Mouse (Mus musculus): ENCODE measurements around the gene Tnc. TPM values are rescaled to one million over a fixed set of nuclear protein-coding genes. Genes with fewer than 3 reads are reported as not detected.
"Not testable (repeated sequence)": the region's sequence is repeated elsewhere in the genome, so short reads cannot be mapped to it uniquely, and the experiment has no call there.

The Tnc gene
- polyA plus RNA-seq, 1 experiment from 2014 or later, result 53.7 TPM

DNA sequence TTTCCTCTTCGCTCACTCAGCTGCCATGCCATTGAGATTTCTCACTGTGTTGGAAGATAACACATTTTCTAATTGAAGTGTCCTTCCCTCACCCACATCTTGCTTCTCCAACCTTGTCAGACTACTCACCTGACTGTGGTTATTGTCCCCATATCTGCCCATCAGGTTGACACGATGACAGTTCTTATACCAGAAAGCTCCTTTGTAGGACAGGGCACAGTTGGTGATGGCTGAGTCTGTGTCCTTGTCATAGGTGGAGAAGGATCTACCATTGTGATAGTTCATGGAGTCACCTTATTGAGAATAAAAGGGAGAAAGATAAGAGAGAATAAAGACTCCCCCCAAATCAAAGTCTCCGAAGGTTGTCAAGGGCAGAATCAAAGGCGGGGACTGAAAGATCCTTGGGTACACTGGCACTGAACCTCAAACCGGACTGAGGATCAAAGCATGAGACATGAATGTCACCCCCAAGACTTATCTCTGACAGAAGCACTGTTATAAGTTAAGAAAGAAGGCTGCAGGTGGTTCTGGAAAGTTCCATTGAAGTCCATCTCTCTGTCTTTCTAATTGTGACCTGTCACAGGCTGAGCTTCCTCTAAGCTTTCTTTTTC is 84.9 kb downstream of the Tnc start:
- 93% methylated on average over 5 of the region's 5 CpGs for WGBS
- H3K27ac ChIP-seq, result no peak overlapping the region
- no peaks in the 10 kb centered on the region for H3K4me1 ChIP-seq
- no peak overlapping the region for H3K4me2 ChIP-seq (replicated peaks)
- H3K4me3 ChIP-seq, result no peak overlapping the region
- H3K9me3 ChIP-seq, result no peaks in the 10 kb centered on the region
- no peaks in the 10 kb centered on the region for H3K27me3 ChIP-seq
- ATAC-seq (ENCODE audit: insufficient number of reproducible peaks, insufficient read depth, low FRiP score, low TSS enrichment), result no peak
- H3K9ac ChIP-seq, result no peak overlapping the region
- peaks cover 9% of the 10 kb centered on the region; the same call in 1 of the 2 replicates for H3K36me3 ChIP-seq

DNA sequence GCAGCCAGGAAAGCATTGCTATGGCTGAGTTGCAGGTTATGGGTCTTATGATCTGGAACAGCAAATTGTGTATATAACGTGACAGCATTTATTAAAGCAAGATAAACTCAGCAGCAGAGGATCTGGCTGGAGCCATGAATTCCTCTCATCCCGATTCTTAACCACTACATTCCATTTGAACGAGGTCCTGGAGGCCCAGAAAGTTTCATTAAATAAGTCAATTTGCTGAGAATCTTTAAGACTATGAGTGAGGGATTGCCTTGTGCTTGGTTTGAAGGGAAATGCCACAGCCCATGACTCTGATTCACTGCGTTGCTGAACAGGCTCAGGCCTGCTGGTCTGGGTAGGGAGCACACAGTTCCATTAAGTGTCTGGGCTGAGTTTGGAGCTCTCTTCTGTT is 88.2 kb downstream of the Tnc start:
- H3K27me3 ChIP-seq, result no peaks in the 10 kb centered on the region
- no peak overlapping the region for H3K4me3 ChIP-seq
- H3K9me3 ChIP-seq, result no peaks in the 10 kb centered on the region
- no peaks in the 10 kb centered on the region for H3K4me1 ChIP-seq
- ATAC-seq (ENCODE audit: insufficient number of reproducible peaks, insufficient read depth, low FRiP score, low TSS enrichment), result no peak
- H3K36me3 ChIP-seq, result no peaks in the 10 kb centered on the region
- WGBS, result 79% methylated on average over 4 of the region's 4 CpGs
- H3K4me2 ChIP-seq (replicated peaks), result no peak overlapping the region
- no peak overlapping the region; the same call in 1 of the 2 replicates for H3K27ac ChIP-seq
- no peak overlapping the region for H3K9ac ChIP-seq

DNA sequence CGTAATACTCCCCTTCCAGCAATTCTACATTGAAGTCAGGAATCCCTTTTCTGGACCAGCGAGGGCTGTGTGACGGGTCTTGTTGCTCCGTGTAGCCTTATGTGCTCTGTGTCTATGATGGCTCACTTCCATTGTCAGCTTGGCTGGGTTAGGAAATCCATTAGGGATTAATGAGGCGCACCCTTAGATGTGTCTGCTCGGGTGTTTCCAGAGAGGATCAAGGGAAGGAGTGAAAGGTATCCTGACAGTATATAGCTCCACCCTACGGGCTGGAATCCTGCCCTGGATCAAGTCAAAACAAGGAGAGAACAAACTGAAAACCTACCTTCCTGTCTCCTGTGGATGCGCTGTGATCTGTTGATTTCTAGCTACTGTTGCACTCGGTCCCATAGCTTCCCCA is 96.8 kb downstream of the Tnc start:
- no peak overlapping the region for H3K4me3 ChIP-seq
- H3K4me1 ChIP-seq, result no peaks in the 10 kb centered on the region
- H3K9me3 ChIP-seq, result no peaks in the 10 kb centered on the region
- ATAC-seq (ENCODE audit: insufficient number of reproducible peaks, insufficient read depth, low FRiP score, low TSS enrichment), result no peak
- 86% methylated on average over 9 of the region's 9 CpGs for WGBS
- no peak overlapping the region for H3K4me2 ChIP-seq (replicated peaks)
- no peak overlapping the region for H3K9ac ChIP-seq
- H3K36me3 ChIP-seq, result no peaks in the 10 kb centered on the region
- H3K27me3 ChIP-seq, result no peaks in the 10 kb centered on the region
- no peak overlapping the region for H3K27ac ChIP-seq

DNA sequence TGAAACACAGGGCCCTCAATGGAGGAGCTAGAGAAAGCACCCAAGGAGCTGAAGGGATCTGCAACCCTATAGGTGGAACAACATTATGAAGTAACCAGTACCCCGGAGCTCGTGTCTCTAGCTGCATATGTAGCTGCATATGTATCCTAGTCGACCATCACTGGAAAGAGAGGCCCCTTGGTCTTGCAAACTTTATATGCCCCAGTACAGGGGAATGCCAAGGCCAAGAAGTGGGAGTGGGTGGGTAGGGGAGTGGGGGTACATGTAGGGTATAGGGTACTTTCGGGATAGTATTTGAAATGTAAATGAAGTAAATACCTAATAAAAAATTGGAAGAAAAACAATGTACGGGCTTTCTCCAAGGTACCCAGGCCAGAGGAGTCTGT is 98.1 kb downstream of the Tnc start:
- ATAC-seq (ENCODE audit: insufficient number of reproducible peaks, insufficient read depth, low FRiP score, low TSS enrichment); H3K9ac ChIP-seq; H3K27me3 ChIP-seq; H3K4me3 ChIP-seq; H3K36me3 ChIP-seq; H3K4me1 ChIP-seq; H3K27ac ChIP-seq; H3K4me2 ChIP-seq (replicated peaks); H3K9me3 ChIP-seq: not testable (repeated sequence)
- WGBS, result 92% methylated on average over 5 of the region's 5 CpGs

DNA sequence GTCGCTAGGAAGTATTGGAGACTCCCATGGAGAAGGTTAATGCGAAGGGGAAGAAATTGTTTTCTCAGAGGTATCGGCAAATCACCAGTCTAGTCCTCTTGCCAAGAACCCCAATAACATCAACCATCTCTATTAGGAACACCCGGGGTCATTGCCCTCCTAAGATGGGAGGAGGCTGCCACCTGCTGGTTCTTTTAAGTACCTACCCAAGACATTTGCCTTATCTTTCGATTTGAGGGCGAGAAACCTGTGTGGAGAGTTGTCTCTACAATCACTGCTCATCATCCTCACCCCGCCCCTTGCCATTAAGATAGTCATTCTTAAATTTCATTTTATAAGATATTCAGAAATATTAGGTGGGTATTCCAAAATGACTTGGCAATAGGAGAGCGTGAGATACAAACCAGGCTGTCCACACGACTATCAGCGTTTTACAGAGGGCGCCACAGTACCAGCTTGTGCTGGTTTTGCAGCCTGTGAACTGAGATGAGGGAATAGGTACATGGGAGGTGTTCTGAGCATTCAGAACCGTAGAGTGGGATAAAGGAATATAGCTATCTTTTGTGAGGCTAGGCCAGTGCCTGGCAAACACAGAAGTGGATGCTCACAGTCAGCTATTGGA is 98.6 kb downstream of the Tnc start:
- WGBS, result 40% methylated on average over 12 of the region's 12 CpGs
- Histone ChIP-seq H3K4me2 (replicated peaks) (no peak overlapping the region), H3K4me3 (no peak overlapping the region), H3K9ac (no peak overlapping the region), H3K4me1 (no peaks in the 10 kb centered on the region), H3K27ac (no peak overlapping the region), H3K9me3 (no peaks in the 10 kb centered on the region), H3K27me3 (no peaks in the 10 kb centered on the region), H3K36me3 (no peaks in the 10 kb centered on the region)
- ATAC-seq (ENCODE audit: insufficient number of reproducible peaks, insufficient read depth, low FRiP score, low TSS enrichment), result no peak

DNA sequence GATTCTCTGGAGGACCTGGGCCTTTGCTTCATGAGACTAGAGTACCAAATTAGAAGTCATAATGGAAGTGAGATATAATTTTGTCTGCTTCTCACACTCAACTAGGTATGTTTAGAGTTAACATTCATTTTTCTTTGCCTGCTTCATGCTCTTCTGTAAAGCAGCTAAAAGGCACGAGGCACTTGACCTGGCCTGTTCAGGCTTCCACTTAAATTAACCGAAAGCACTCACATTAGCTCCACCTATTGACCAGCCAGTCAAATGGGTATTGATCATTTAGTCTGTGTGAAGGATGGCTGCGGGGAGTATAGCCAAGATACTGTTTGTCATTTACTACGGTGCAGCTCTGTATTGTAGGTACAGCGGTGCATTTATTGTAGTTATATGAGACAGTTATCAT is 103.0 kb downstream of the Tnc start:
- no peak for ATAC-seq (ENCODE audit: insufficient number of reproducible peaks, insufficient read depth, low FRiP score, low TSS enrichment)
- H3K4me2 ChIP-seq (replicated peaks), result no peak overlapping the region
- 74% methylated on average over 5 of the region's 5 CpGs for WGBS

DNA sequence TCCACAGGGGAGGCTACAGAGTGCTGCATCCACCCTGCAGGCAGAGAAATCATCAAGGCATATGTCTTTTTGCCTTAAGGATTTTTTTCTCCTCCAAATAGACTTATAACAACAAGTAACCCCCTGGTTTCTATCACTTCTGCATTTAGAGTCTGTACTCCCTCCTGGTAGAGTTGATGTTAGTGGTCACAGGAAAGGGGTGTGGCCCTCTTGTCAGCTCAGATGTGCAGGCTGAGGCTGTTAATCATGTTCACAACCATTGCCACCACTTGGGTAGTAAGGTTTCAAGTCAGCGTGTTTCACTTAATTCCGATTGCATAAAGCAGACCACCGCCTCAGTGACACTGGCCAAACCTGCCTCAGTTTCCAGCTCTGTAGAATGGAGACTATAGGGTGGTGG is 103.9 kb downstream of the Tnc start:
- no peak for ATAC-seq (ENCODE audit: insufficient number of reproducible peaks, insufficient read depth, low FRiP score, low TSS enrichment)
- Histone ChIP-seq H3K4me1 (no peaks in the 10 kb centered on the region), H3K9me3 (no peaks in the 10 kb centered on the region), H3K27me3 (no peaks in the 10 kb centered on the region), H3K27ac (no peak overlapping the region), H3K4me3 (no peak overlapping the region), H3K36me3 (no peaks in the 10 kb centered on the region), H3K9ac (no peak overlapping the region), H3K4me2 (replicated peaks) (no peak overlapping the region)
- 96% methylated on average over 3 of the region's 3 CpGs for WGBS

More for the DNA sequence above, 103.0 kb downstream of the Tnc start:
- Histone ChIP-seq H3K4me1 (no peaks in the 10 kb centered on the region), H3K27me3 (no peaks in the 10 kb centered on the region), H3K36me3 (no peaks in the 10 kb centered on the region), H3K9ac (no peak overlapping the region), H3K4me3 (no peak overlapping the region), H3K27ac (no peak overlapping the region), H3K9me3 (no peaks in the 10 kb centered on the region)

DNA sequence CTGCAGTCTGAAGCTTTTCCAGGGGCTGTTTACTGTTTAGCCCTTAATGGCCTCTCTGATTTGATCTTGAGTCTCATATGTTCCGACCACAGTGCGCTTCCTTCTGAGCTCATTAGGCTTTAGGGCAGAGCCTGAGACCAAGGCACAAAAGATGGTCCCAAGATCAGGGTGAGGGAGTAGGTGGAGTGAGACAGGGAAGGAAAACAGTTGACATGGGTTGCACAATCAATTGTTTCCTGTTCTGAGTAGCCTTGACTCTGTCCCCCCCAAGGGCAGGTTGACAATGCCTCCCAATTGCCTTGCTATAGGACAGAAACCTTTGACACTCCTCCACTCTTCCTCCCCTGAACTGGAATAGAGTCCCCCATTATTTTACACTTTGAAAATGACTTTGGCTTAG is 105.4 kb downstream of the Tnc start:
- Histone ChIP-seq H3K4me1 (no peaks in the 10 kb centered on the region), H3K27ac (no peak overlapping the region), H3K27me3 (no peaks in the 10 kb centered on the region), H3K9ac (no peak overlapping the region), H3K4me2 (replicated peaks) (no peak overlapping the region), H3K4me3 (no peak overlapping the region), H3K36me3 (no peaks in the 10 kb centered on the region), H3K9me3 (no peaks in the 10 kb centered on the region)
- ATAC-seq (ENCODE audit: insufficient number of reproducible peaks, insufficient read depth, low FRiP score, low TSS enrichment), result no peak
- 97% methylated on average over 2 of the region's 2 CpGs for WGBS

DNA sequence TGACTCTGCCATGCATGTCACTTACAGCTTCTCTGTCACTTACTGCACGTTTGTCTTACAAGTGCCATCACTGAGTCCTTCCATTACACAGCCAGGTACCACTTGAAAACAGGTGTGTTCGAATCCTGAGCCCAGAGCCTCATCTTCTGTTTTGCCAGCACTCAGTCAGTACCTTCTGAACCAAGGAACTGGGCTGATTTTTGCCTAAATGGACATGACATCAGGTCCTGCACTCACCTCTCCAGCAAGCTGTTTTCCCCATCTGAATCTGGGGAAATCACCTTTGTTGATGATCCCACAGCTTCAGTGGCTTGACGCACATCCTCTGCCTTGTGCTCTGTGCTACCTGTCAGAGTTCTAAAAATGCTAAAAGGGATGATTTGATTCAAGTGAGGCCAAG is 107.4 kb downstream of the Tnc start:
- Histone ChIP-seq H3K4me3 (no peak overlapping the region), H3K4me2 (replicated peaks) (no peak overlapping the region), H3K27me3 (no peaks in the 10 kb centered on the region), H3K4me1 (no peaks in the 10 kb centered on the region), H3K36me3 (no peaks in the 10 kb centered on the region), H3K9me3 (no peaks in the 10 kb centered on the region), H3K9ac (no peak overlapping the region), H3K27ac (no peak overlapping the region)
- no peak for ATAC-seq (ENCODE audit: insufficient number of reproducible peaks, insufficient read depth, low FRiP score, low TSS enrichment)
- WGBS, result 74% methylated on average over 3 of the region's 3 CpGs

DNA sequence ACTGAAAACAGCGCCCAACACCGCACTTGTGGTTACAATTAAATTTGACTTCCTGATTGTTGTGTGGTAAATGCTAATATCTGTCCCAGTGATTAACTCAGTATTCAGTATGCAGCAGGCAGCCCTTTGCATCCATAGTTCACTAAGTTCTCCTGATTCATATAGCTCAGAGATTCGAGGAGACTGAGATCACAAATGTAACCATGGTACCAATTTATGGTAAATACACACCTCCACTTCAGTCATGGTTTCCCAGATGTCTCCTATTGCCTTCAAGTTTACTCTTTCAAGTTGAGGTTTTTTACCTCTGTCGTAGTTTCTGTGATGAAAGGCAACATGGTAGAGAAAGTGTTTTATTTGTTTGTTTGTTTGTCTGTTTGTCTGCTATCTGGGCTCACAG is 110.9 kb downstream of the Tnc start:
- 81% methylated on average over 4 of the region's 4 CpGs for WGBS
- Histone ChIP-seq H3K27me3 (no peaks in the 10 kb centered on the region), H3K4me3 (no peak overlapping the region), H3K27ac (no peak overlapping the region), H3K9ac (no peak overlapping the region), H3K9me3 (0 out of 2 replicates have a peak, but pooled peaks cover 5% of the 10 kb centered on the region), H3K4me1 (no peaks in the 10 kb centered on the region), H3K4me2 (replicated peaks) (no peak overlapping the region), H3K36me3 (no peaks in the 10 kb centered on the region)
- no peak for ATAC-seq (ENCODE audit: insufficient number of reproducible peaks, insufficient read depth, low FRiP score, low TSS enrichment)

DNA sequence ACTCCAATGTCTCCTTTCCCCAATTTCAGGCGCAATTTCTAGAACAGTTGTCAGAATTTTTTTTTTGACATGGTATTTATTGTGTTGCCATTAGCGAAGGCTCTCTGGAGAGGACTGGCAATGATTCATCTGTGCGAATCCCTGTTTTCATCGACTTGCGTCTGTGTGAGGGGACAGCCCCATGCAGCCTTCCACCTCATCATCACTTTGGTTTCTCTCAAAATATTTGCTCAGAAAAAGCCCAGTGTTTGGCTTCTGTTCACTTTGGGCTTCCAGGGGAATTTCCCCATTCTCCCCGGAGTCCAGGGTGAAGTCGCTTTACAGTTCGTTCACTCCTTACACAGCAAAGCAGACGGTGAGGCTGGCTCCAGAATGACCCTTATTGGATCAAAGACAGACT is 111.5 kb downstream of the Tnc start:
- Histone ChIP-seq H3K4me3 (no peak overlapping the region), H3K9ac (no peak overlapping the region), H3K9me3 (0 out of 2 replicates have a peak, but pooled peaks cover 5% of the 10 kb centered on the region), H3K4me2 (replicated peaks) (no peak overlapping the region), H3K27me3 (no peaks in the 10 kb centered on the region), H3K27ac (no peak overlapping the region), H3K4me1 (no peaks in the 10 kb centered on the region), H3K36me3 (no peaks in the 10 kb centered on the region)
- no peak for ATAC-seq (ENCODE audit: insufficient number of reproducible peaks, insufficient read depth, low FRiP score, low TSS enrichment)
- 81% methylated on average over 9 of the region's 9 CpGs for WGBS

DNA sequence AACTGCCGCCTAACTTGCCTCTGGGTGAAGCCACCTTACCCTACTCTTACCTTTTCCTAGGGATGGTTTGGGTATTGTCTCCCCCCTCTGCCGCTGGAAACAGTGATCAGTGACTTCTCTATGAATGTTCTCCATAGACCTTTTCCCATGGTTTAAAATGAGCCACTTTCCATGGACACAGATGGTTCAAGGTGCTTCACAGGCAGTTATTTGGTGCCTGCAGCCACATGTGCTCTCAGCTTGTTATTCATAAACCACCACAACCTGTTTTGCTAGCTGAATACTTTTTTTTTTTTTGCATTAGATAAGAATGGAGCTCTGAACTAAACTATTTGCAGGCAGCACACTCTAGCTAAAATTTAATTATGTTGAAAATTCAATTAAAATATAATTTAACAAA is 116.0 kb downstream of the Tnc start:
- Histone ChIP-seq H3K4me3 (no peak overlapping the region), H3K9ac (no peak overlapping the region), H3K36me3 (no peaks in the 10 kb centered on the region), H3K4me2 (replicated peaks) (no peak overlapping the region), H3K4me1 (no peaks in the 10 kb centered on the region), H3K27ac (no peak overlapping the region), H3K27me3 (no peaks in the 10 kb centered on the region), H3K9me3 (0 out of 2 replicates have a peak, but pooled peaks cover 5% of the 10 kb centered on the region)
- no peak for ATAC-seq (ENCODE audit: insufficient number of reproducible peaks, insufficient read depth, low FRiP score, low TSS enrichment)
- WGBS, result 76% methylated on average over 2 of the region's 2 CpGs

Data from embryonic facial prominence, embryonic 12.5 days (tissue).